Mouse (Mus musculus): ENCODE measurements around the gene Mettl3.

The Mettl3 gene

DNA sequence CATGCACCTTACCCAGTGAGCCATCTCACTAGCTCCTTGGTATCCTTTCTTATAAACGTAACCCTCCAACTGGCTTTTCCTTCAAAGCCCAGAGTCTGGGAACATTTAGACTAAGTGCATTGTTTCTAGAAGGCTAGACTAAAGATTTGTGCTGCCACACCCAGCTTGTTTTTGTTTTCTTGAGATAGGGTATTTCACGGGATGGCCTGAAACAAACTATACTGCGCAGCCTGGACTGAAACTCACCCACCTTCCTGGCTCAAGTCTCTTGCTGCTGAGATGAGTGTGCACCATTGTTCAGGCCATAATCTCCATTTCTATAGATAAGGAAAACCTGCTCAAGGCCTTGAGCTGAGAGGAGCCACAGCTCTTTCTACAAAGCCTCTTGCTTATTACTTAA lies 20.7 kb downstream of the Mettl3 start:
- DNase-seq (ENCODE audit: low spot score) = no peak

DNA sequence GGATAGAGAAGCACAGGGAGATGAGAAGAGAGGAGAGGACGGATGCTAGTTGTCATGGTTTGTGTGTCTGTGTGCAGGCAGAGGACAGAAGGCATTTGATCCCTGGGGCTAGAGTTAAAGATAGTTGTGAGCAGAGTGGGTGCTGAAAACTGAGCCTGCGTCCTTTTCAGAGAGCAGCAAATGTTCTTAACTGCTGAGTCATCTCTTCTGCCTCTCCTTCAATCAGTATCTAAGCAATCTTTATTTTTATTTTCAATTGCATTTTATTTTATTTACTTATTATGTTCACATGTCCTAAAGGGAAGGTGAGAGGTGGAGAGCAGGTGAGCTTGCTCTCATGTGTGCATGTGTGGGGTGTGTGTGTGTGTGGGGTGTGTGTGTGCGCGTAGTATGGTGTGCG lies 21.3 kb downstream of the Mettl3 start:
- DNase-seq (ENCODE audit: low spot score) = no peak

DNA sequence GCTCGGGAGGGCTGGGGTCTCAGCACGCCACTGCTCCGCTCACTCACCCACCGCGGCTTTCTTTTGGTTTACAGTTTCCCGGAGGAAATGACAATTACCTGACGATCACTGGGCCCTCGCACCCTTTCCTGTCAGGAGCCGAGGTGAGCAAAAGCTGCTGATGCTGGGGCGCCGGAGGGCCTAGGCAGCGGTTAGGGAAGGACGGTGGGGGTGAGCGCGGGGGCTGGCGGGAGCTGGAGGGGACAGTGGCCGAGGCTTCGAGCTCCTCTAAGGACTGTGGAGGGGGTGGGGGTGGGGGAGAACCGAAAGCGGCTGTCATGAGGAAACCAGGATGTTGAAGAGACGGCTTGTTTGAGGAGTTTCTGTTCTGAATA lies 25.2 kb downstream of the Mettl3 start:
- DNase-seq (ENCODE audit: low spot score) = no peak

DNA sequence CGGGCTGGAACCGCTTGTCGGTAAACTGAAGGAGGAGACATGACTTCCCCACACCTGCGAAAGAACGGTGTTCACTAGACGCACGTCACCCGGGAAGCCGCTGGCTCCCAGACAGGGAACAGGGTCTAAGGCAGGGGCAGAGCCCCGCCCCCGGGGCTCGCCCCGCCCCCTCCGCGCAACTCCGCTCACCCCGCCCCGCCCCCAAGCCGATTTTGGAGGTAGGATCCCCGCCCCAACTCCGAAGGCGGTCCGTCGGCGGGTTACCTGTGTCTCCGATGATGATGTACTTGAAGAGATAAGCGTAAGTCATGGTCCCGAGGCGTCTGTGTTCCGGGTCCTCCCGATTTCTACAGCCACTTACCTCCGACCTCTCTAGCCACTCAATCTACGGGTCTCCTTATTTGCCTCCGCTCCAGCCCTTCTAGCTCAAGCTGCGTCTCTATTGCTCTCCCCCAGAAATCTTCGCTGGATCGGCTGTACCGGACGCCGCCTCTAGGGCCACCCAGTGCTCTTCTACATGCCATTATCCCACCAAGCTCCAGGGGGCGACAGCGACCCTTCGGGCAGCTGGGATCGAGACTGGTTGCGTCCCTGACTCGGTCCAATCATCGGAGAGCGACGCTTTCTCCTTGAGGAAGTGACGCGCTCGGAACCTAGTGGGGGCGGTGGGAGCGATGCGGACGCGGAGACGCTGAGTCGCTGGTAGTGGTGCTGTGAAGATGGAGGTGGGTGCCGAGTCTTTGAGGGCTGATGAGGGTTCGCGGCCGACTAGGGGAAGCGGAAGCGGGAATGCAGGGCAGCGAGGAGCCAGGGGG lies 25.8 kb downstream of the Mettl3 start, which contains the start of the genes Tox4 and Rab2b:
TSS of gene Tox4 (plus strand) at position 215 of the 815 bp plus-strand sequence.
TSS of gene Rab2b (minus strand) at position 614 of the 815 bp plus-strand sequence.
- DNase-seq (ENCODE audit: low spot score) = peak; percentile 97

DNA sequence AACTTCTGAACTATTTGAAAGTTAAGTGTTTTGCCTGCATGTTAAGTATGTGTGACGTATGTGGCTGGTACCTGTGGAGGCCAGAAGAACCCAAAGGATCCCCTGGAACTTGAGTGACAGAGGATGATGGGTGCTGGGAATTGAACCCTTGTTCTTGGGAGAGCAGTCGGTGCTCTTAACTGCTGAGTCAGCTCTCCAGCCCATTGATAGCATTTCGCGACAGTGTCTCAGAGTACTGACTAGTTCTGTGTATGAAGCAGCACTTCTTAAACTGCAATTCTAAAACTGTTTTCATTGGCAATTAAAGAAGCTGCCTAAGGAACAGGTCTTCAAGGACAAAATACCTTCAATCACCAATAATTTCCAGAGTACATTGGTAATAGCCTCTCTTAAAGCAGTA lies 27.7 kb downstream of the Mettl3 start:
- DNase-seq (ENCODE audit: low spot score) = no peak

DNA sequence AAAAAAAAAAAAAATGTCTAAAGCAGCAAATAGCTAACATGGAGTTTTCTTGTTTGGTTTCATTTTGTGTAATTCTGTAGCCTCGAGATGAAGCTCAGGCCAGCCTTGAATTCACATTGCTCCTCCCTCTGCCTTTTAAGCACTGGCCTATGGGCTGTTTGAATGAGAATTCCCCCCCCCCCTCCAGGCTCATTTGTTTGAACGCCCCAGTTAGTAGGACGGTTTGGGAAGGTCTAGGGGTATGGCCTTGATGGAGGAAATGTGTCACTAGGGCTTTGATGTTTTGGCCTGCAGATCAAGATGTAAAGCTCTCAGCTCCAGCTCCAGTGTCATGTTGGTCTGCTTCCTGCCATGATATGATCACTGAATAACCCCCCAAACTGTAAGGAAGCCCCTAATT lies 32.1 kb downstream of the Mettl3 start:
- no peak for DNase-seq (ENCODE audit: low spot score)

DNA sequence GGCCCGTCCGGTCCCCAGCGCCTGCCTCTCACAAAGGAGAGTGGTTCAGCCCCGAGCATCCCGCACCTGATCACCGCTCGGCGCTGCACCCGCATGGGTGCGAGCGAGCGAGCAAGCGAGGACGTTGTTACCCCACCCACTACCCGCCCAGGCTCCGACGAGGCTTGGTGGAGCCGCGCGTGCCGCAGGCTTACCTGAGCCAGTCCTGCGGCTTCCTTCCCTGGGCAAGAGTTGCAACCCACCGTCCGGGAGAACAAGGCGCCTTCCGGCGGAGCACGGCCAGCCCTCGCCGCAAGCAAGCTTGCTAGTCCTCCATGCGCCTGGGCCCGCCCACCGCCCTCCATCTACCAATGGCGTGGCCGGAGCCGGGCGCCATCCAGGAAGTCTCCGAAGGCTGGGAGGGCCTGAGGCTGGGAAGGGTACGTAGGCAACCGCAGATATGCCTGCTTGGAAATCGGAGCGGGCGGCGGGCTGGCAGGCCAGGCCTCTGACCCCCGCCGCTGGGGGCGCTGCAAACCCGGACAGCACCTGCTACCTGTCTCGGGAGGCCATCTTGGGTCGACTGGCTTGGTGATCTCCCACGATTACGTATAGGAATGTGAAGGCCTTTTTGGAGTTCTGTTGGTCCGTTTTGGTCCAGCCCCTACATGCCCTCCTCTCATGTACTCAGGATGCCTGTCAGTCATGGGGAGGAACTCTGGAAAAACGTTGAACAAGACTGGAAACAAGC lies 47.3 kb downstream of the Mettl3 start, which contains the start of gene Chd8:
TSS of gene Chd8 (minus strand) at position 297 of the 730 bp plus-strand sequence.
- peak; percentile 97 for DNase-seq (ENCODE audit: low spot score)

DNA sequence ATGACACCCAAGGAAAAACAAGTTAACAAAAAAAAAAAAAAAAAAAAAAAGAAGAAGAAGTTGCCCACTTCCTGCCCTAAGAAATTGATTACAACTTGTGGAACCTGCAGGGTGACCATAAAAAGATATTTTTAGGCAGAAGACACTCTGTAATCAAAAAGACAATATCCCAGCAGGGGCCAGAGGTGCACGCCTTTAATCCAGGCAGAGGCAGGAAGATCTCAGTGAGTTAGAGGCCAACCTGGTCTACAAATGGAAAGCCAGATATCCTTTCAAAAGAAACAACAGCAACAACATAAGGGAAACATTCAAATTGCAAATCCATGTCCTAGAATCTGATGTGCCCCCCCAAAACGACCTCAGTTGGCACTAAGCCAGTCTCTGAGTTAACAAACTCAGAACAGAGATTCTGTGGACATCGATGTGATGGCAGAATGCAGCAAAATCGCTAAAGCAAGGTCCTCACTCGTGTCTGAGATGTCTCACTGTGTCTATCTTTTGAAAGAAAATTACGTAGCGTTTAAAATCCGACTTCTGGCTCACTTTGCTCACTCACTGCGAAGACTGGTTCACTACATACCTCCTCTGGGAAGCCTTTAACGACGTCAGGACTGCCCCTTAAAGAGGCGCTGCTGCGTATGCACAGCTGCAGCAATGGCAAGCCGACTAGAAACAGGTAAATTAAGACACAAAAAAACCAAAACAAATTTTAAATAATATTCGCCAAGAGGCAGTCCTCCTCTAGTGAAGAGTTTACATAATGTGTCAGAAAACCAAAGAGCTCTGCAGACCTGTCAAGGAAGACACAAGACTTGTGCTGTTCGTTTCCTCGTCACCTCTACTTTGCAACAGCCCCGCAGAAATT lies 48.4 kb downstream of the Mettl3 start:
- DNase-seq (ENCODE audit: low spot score) = no peak

DNA sequence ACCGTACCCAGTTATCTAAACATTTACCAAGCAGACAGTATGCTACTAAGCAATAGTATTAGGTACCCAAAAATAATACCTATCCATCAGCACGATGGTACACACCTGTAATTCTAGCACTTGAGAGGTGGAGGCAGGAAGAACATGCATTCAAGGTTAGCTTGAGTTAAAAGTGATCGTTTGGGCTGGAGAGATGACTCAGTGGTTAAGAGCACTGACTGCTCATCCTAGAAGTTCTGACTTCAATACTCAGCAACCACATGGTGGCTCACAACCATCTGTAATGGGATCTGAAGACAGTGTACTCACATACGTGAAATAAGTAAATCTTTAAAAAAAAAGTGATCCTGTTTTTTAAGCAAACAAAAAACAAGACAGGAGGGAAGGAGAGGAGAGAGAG lies 58.8 kb downstream of the Mettl3 start:
- no peak for DNase-seq (ENCODE audit: low spot score)
